Mouse (Mus musculus) ES-E14 (cell line): ENCODE data around the gene Parp4.

ENCODE experiments used
- MAFK ChIP-seq: IDR thresholded peaks from 2 replicates; pipeline ENCODE4 v1.6.1; 2014; ENCODE audit warnings: mild to moderate bottlenecking, low read depth, low read length, inconsistent platforms; ENCODE audit not compliant: insufficient read depth
- ZNF384 ChIP-seq: IDR thresholded peaks from 2 replicates; pipeline ENCODE4 v1.6.1; 2012; ENCODE audit warnings: low read depth, low read length, inconsistent platforms

DNA sequence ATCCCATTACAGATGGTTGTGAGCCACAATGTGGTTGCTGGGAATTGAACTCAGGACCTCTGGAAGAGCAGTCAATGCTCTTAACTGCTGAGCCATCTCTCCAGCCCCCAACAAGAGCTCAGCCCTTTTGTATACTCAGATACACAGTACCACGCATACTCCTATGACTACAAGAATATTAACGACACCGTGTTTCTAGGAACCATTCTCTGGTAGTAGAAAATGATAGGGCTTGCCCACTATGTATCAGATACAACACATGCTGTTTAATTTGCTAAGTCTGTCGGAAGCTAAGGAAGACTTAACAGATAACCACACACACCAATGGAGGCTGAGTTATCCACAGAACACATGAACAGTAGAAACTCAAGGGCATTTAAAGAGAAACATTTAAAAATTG, 127.2 kb downstream of the Parp4 start:
- no peak for TF ChIP-seq MAFK
- no peak for TF ChIP-seq ZNF384
